Mouse (Mus musculus): ENCODE data around the gene Hist1h2bg. TPM values are rescaled to one million over a fixed set of nuclear protein-coding genes. Genes with fewer than 3 reads are reported as not detected.
A peak's percentile ranks its signal among the peaks of the same experiment; 100 is the strongest.
"Not testable (repeated sequence)": the region's sequence is repeated elsewhere in the genome, so short reads cannot be mapped to it uniquely, and the experiment has no call there.

Gene Hist1h2bg
- total RNA-seq, 2 experiments from 2014 or later = 395 to 462 TPM

GRCm38 (mm10) chr13:23538249-23538648 lies 32.9 kb upstream of the Hist1h2bg start:
- no peak for DNase-seq

GRCm38 (mm10) chr13:23539821-23540220 lies 31.4 kb upstream of the Hist1h2bg start:
- DNase-seq = not testable (repeated sequence)

GRCm38 (mm10) chr13:23541497-23541896 lies 29.7 kb upstream of the Hist1h2bg start:
- no peak for DNase-seq

- not testable (repeated sequence) for DNase-seq
Measured at GRCm38 (mm10) chr13:23542225-23542980, 28.8 kb upstream of the Hist1h2bg start.

- peak; percentile 77 for DNase-seq
Measured at GRCm38 (mm10) chr13:23542999-23543607, 28.1 kb upstream of the Hist1h2bg start, which contains the start of gene Hist1h2bh. TSS of gene Hist1h2bh (minus strand) at chr13:23543392.

- peak; percentile 78 for DNase-seq
Measured at GRCm38 (mm10) chr13:23543965-23544786, 27.0 kb upstream of the Hist1h2bg start, which contains the start of gene Hist1h3f. TSS of gene Hist1h3f (plus strand) at chr13:23544052.

GRCm38 (mm10) chr13:23544787-23545120 lies 26.4 kb upstream of the Hist1h2bg start:
- DNase-seq = not testable (repeated sequence)

GRCm38 (mm10) chr13:23546694-23547093 lies 24.5 kb upstream of the Hist1h2bg start:
- no peak for DNase-seq

GRCm38 (mm10) chr13:23550761-23551145 lies 20.4 kb upstream of the Hist1h2bg start:
- DNase-seq = no peak

- peak; percentile 91 for DNase-seq
Measured at GRCm38 (mm10) chr13:23551146-23551834, 19.9 kb upstream of the Hist1h2bg start, which contains the start of gene Hist1h4f. TSS of gene Hist1h4f (minus strand) at chr13:23551648.

GRCm38 (mm10) chr13:23551931-23552914 lies 19.0 kb upstream of the Hist1h2bg start:
- DNase-seq = no peak

- DNase-seq = no peak
Measured at GRCm38 (mm10) chr13:23552962-23553361, 18.2 kb upstream of the Hist1h2bg start, which contains the start of gene Hist1h1d. TSS of gene Hist1h1d (plus strand) at chr13:23553262.

GRCm38 (mm10) chr13:23554393-23554792 lies 16.8 kb upstream of the Hist1h2bg start:
- DNase-seq = no peak

- peak; percentile 84 for DNase-seq
Measured at GRCm38 (mm10) chr13:23554925-23555838, 16.0 kb upstream of the Hist1h2bg start.

- peak; percentile 75 for DNase-seq
Measured at GRCm38 (mm10) chr13:23555839-23556416, 15.3 kb upstream of the Hist1h2bg start.

GRCm38 (mm10) chr13:23556906-23557305 lies 14.3 kb upstream of the Hist1h2bg start:
- DNase-seq = no peak

- not testable (repeated sequence) for DNase-seq
Measured at GRCm38 (mm10) chr13:23560699-23561098, 10.5 kb upstream of the Hist1h2bg start.

- DNase-seq = not testable (repeated sequence)
Measured at GRCm38 (mm10) chr13:23561531-23561882, 9.7 kb upstream of the Hist1h2bg start.
